Mouse (Mus musculus) cerebellum, adult 2 months (tissue): ENCODE results near the gene Bcan.

Experiments used
- CTCF ChIP-seq: fragments of 200-500 bp; IDR thresholded peaks from 2 replicates; pipeline ENCODE4 v1.5.1; 2011; ENCODE audit warnings: low read depth, mild to moderate bottlenecking, control low read depth, low read length, moderate library complexity, borderline replicate concordance; ENCODE audit not compliant: insufficient read depth
- POLR2A ChIP-seq: fragments of 200-500 bp; IDR thresholded peaks from 2 replicates; pipeline ENCODE4 v1.6.1; 2011; ENCODE audit warnings: low read length, control low read depth, borderline replicate concordance; ENCODE audit not compliant: insufficient read depth

DNA sequence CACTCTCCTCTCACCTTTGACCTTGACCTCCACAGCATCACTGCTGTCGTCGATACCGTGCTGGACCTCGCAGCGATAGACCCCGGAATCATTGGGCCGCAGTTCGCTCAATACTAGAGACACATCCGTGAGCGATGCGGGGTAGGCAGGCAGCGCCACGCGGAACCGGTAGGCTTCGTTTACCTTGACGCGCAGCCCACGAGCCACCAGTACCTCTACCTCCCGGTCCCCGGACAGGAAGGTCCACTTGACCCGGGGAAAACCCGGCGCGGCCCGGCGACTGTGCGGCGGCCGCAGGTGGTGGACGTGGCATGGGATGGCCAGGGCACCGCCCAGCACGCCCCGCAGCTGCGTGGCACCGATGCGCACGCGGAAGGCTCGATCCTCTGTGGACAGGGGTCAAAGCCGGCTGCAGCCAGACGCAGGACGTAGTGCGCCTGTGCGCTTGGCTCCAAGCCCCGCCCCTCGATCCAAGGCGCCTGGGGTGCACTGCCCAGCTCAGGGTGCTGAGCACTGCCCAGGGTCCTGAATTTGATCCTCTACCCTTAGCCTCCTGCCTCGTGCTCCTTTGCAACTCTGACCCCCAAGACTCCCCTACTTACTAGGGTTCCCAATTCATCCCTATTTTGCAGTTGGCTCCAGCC lies 2.9 kb downstream of the Bcan start:
- TF ChIP-seq CTCF (no peak), POLR2A (no peak)
